Mouse (Mus musculus) ES-E14 (cell line): ENCODE data around the gene Gpr161.

ENCODE experiments used
- CHD2 ChIP-seq: IDR thresholded peaks from 2 replicates; pipeline ENCODE4 v1.6.1; 2014; ENCODE audit warnings: mild to moderate bottlenecking, low read depth, low read length, inconsistent platforms
- HCFC1 ChIP-seq: IDR thresholded peaks from 2 replicates; pipeline ENCODE4 v1.6.1; 2012; ENCODE audit warnings: low read length, inconsistent platforms, borderline replicate concordance; ENCODE audit not compliant: insufficient read depth
- MAFK ChIP-seq: IDR thresholded peaks from 2 replicates; pipeline ENCODE4 v1.6.1; 2014; ENCODE audit warnings: mild to moderate bottlenecking, low read depth, low read length, inconsistent platforms; ENCODE audit not compliant: insufficient read depth
- ZC3H11A ChIP-seq: IDR thresholded peaks from 2 replicates; pipeline ENCODE4 v1.6.1; 2012; ENCODE audit warnings: low read depth, mild to moderate bottlenecking, inconsistent platforms, low read length, borderline replicate concordance

GRCm38 (mm10) chr1:165301567-165301966 lies 6.0 kb downstream of the Gpr161 start:
- TF ChIP-seq ZC3H11A (no peak), HCFC1 (no peak), MAFK (no peak), CHD2 (no peak)
